Mouse (Mus musculus): ENCODE data around the gene Olfr90. TPM values are rescaled to one million over a fixed set of nuclear protein-coding genes. Genes with fewer than 3 reads are reported as not detected.
"Not testable (repeated sequence)": the region's sequence is repeated elsewhere in the genome, so short reads cannot be mapped to it uniquely, and the experiment has no call there.

Olfr90 gene
- 0.08 TPM in 1 of 2 replicates, not detected in the other for polyA plus RNA-seq (2015; fragmentation: Nextera tagmentation; extraction: Ambion mirVana)

DNA sequence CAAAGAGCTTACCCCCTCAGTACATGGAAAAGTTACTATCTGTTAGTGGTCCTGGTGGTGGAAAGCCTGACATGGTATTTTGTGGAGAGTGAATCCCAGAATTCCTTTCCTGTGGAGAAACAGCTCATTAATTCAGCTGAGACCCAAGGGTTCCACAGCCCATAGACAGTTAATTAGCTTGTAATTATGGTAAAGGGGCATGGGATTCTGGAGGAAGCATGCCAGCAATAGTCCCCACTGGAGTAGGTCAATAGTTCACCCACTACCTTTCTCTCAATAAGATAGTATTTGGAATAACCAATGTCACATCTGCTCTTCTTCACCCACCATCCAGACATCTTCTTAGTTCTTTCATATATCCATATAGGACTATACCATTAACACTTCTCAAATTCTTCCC is at the start of gene Olfr90:
TSS of gene Olfr90 (minus strand) at position 101 of the 400 bp plus-strand sequence.
- no peak within 1 kb of the TSS for H3K27ac ChIP-seq (replicated peaks)
- H3K9ac ChIP-seq, result no peak within 1 kb of the TSS
- H3K4me1 ChIP-seq (replicated peaks), result no peaks in the 10 kb centered on the region
- no peak within 1 kb of the TSS for H3K4me3 ChIP-seq
- no peak within 1 kb of the TSS for H3K4me2 ChIP-seq
- H3K36me3 ChIP-seq, result no peaks in the 10 kb centered on the region
- ATAC-seq (ENCODE audit: low FRiP score, low read depth), result no peak
- no peaks in the 10 kb centered on the region for H3K27me3 ChIP-seq
- no peaks in the 10 kb centered on the region for H3K9me3 ChIP-seq

DNA sequence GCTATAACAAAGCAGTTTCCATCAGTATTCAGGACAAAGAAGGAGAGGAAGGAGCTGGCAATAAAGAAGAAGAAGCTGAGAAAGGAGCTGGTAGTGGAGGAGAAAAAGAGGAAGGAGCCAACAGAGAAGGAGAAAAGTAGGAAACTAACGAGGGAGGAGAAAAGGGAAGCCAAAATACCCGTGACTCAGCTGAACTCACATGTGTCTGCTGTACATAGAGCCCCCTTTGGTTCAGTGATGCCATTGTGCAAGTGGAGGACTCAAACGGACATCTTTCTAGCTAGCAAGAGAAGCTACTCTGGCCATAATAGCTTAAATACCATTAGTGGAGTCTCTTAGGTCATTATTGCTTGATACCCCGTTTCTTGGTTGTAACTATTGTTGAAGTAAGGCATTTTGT is 43.1 kb upstream of the Olfr90 start:
- not testable (repeated sequence) for H3K4me2 ChIP-seq; H3K4me1 ChIP-seq (replicated peaks); H3K4me3 ChIP-seq; ATAC-seq (ENCODE audit: low FRiP score, low read depth); H3K27ac ChIP-seq (replicated peaks); H3K9ac ChIP-seq; H3K27me3 ChIP-seq; H3K36me3 ChIP-seq; H3K9me3 ChIP-seq
- WGBS, result 70% methylated on average over 4 of the region's 4 CpGs

DNA sequence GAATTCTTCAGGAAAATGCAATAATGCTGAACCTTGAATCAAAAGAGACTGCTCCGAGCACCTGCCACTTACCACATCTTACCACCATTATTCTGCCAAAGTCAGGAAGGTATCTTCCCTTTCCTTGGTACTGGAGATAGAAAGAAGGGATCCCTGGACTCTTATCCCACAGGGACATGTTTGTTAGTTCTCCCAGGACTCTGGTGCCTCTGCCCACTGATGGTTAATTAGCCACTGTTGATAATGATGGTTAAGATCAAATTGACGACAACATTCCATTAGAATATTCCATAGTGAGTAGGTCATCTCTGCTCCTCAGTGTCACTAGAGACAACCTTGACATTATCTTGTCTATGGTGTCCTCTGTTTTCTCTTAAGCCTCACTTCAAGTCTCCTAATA is 31.7 kb upstream of the Olfr90 start, which contains the start of gene Olfr92:
TSS of gene Olfr92 (minus strand) at position 101 of the 400 bp plus-strand sequence.
- WGBS, result 86% methylated on average over 2 of the region's 2 CpGs

DNA sequence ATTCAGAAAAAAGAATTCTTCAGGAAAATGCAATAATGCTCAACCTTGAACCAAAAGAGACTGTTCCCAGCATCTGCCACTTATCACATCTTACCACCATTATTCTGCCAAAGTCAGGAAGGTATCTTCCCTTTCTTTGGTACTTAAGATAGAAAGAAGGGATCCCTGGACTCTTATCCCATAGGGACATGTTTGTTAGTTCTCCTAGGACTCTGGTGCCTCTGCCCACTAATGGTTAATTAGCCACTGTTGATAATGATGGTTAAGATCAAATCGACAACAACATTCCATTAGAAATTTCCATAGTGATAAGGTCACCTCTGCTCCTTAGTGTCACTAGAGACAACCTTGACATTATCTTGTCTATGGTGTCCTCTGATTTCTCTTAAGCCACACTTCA is 9.9 kb upstream of the Olfr90 start, which contains the start of gene Olfr91:
TSS of gene Olfr91 (minus strand) at position 101 of the 400 bp plus-strand sequence.
- no peak within 1 kb of the TSS for H3K4me2 ChIP-seq
- no peak within 1 kb of the TSS for H3K9ac ChIP-seq
- ATAC-seq (ENCODE audit: low FRiP score, low read depth), result no peak
- H3K4me3 ChIP-seq, result no peak within 1 kb of the TSS
- no peaks in the 10 kb centered on the region for H3K27me3 ChIP-seq
- no peaks in the 10 kb centered on the region for H3K36me3 ChIP-seq
- H3K4me1 ChIP-seq (replicated peaks), result no peaks in the 10 kb centered on the region
- 93% methylated on average over 1 of the region's 1 CpGs for WGBS
- no peaks in the 10 kb centered on the region for H3K9me3 ChIP-seq
- no peak within 1 kb of the TSS for H3K27ac ChIP-seq (replicated peaks)

More for the DNA sequence above, 31.7 kb upstream of the Olfr90 start, which contains the start of gene Olfr92:
- Histone ChIP-seq H3K36me3 (no peaks in the 10 kb centered on the region), H3K27me3 (no peaks in the 10 kb centered on the region), H3K4me2 (no peak within 1 kb of the TSS), H3K4me3 (no peak within 1 kb of the TSS), H3K4me1 (replicated peaks) (no peaks in the 10 kb centered on the region), H3K27ac (replicated peaks) (no peak within 1 kb of the TSS), H3K9ac (no peak within 1 kb of the TSS), H3K9me3 (no peaks in the 10 kb centered on the region)
- no peak for ATAC-seq (ENCODE audit: low FRiP score, low read depth)

DNA sequence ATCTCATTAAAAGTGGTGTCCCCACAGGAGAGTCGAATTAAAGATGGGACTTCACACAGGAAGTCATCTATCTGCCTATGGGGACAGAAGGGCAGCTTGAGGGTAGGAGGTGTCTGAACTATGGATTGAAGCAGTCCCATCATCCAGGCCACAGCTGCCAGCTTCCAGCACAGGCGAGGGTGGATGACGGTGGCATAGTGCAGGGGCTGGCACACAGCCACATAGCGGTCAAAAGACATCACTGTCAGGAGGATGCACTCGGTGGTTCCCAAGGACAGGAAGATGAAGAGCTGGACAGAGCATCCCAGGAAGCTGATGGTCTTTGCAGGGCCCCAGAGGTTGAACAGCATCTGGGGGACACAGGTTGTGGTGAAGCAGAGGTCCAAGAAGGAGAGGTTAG is 5.0 kb upstream of the Olfr90 start:
- Histone ChIP-seq H3K9ac (no peak overlapping the region), H3K9me3 (no peaks in the 10 kb centered on the region), H3K4me3 (no peak overlapping the region), H3K27ac (replicated peaks) (no peak overlapping the region), H3K4me1 (replicated peaks) (no peaks in the 10 kb centered on the region), H3K36me3 (no peaks in the 10 kb centered on the region), H3K27me3 (no peaks in the 10 kb centered on the region), H3K4me2 (no peak overlapping the region)
- ATAC-seq (ENCODE audit: low FRiP score, low read depth), result no peak
- 83% methylated on average over 5 of the region's 5 CpGs for WGBS

DNA sequence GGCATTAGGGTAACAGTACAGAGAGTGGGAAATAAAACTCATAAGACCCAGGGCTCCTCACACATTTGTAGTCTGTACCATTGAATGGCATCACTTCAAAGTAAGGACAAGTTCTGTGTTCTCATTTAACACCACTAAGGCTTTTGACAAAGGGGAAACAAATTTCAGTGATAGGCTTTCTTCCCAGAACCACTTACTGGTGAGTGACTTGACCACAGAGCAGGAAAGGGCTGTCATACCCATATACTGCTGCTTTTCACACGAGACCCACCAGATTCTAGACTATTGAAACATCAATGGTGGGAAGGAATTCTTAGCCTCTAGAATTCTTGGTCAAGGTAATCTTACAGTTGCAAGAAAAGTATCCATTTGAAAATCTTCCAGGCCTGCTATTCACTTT is 3.9 kb upstream of the Olfr90 start:
- Histone ChIP-seq H3K4me1 (replicated peaks) (no peaks in the 10 kb centered on the region), H3K4me2 (no peak overlapping the region), H3K4me3 (no peak overlapping the region), H3K9ac (no peak overlapping the region), H3K27ac (replicated peaks) (no peak overlapping the region), H3K27me3 (no peaks in the 10 kb centered on the region), H3K9me3 (no peaks in the 10 kb centered on the region), H3K36me3 (no peaks in the 10 kb centered on the region)
- no peak for ATAC-seq (ENCODE audit: low FRiP score, low read depth)
- WGBS, result 78% methylated on average over 1 of the region's 1 CpGs

DNA sequence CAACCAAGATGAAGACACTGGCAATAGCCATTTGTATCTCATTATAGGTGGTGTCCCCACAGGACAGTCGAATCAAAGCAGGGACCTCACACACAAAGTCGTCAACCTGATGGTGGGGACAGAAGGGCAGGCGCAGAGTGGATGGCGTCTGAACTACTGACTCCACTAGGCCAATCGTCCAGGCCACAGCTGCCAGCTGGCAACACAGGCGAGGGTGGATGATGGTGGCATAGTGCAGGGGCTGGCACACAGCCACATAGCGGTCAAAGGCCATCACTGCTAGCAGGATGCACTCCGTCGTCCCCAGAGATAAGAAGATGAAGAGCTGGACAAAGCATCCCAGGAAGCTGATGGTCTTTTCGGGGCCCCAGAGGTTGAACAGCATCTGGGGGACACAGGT is 2.8 kb downstream of the Olfr90 start:
- Histone ChIP-seq H3K9ac (no peak overlapping the region), H3K27ac (replicated peaks) (no peak overlapping the region), H3K4me3 (no peak overlapping the region), H3K4me2 (no peak overlapping the region), H3K9me3 (no peaks in the 10 kb centered on the region), H3K27me3 (no peaks in the 10 kb centered on the region), H3K36me3 (no peaks in the 10 kb centered on the region), H3K4me1 (replicated peaks) (no peaks in the 10 kb centered on the region)
- WGBS, result 79% methylated on average over 10 of the region's 10 CpGs
- no peak for ATAC-seq (ENCODE audit: low FRiP score, low read depth)

DNA sequence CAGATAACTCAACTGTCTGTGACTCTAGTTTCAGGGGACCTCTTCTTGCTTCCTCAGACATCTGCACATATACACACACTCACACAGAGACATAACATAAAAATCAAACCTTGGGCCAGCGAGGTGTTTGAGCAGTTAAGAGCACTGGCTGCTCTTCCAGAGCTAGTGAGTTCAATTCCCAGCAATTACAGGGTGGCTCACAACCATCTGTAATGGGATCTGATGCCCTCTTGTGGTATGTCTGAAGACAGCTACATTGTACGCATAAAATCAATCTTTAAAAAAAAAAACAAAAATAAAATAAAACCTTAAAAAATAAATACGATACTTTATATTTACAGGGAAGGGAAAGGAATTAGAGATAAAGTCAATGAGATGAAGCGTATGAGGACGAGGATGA is 3.7 kb downstream of the Olfr90 start:
- ATAC-seq (ENCODE audit: low FRiP score, low read depth), result no peak
- Histone ChIP-seq H3K4me3 (no peak overlapping the region), H3K9ac (no peak overlapping the region), H3K9me3 (no peaks in the 10 kb centered on the region), H3K27ac (replicated peaks) (no peak overlapping the region), H3K4me1 (replicated peaks) (no peaks in the 10 kb centered on the region; the same call in none of the 2 replicates), H3K36me3 (no peaks in the 10 kb centered on the region), H3K4me2 (no peak overlapping the region), H3K27me3 (no peaks in the 10 kb centered on the region)
- 68% methylated on average over 5 of the region's 5 CpGs for WGBS

DNA sequence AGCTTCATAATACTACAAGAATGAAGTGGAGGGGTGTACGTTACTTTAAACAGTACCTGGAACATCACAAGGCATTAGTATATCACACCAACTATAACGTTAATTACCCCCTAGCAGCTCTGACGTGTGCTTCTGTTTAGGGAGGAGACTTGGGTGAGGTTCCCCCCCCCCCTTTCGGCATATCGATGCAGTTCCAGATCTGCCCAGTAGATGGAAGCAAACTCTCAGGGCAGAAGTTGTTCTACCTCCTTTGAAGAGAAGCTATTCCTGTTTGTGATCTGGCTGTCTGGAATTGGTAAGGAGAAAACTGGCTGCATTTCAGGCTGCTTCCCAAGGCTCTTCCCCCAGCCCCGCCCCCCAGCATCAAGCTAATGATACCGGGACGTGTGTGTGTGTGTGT is 5.0 kb downstream of the Olfr90 start:
- peak; percentile 48; the same call in 1 of the 2 replicates for ATAC-seq (ENCODE audit: low FRiP score, low read depth)
- Histone ChIP-seq H3K9ac (no peak overlapping the region), H3K4me1 (replicated peaks) (peaks cover 11% of the 10 kb centered on the region), H3K9me3 (no peaks in the 10 kb centered on the region), H3K27ac (replicated peaks) (no peak overlapping the region), H3K27me3 (no peaks in the 10 kb centered on the region), H3K4me3 (no peak overlapping the region), H3K4me2 (no peak overlapping the region), H3K36me3 (no peaks in the 10 kb centered on the region)
- 3% methylated on average over 8 of the region's 8 CpGs for WGBS

DNA sequence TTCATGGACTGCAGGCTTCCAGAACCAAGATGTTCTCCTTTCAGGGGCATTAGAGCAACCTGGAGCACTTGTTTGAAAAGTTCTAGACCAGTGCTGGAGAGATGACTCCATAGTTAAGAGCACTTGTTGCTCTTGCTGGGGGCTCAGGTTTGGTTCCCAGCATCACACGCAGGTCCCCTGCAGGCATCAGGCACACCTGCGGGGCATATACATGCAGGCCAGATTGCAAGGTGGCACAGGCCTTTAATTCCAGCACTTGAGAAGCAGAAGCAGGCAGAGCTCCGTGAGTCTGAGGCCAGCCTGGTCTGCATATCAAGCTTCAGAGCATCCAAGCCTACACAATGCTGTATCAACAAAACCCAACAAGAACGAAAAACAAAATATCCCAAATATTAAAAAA is 6.6 kb downstream of the Olfr90 start:
- no peak overlapping the region for H3K4me2 ChIP-seq
- no peaks in the 10 kb centered on the region for H3K9me3 ChIP-seq
- no peak for ATAC-seq (ENCODE audit: low FRiP score, low read depth)
- no peak overlapping the region for H3K9ac ChIP-seq
- H3K4me3 ChIP-seq, result no peak overlapping the region
- H3K27me3 ChIP-seq, result no peaks in the 10 kb centered on the region
- no peak overlapping the region for H3K27ac ChIP-seq (replicated peaks)
- no peaks in the 10 kb centered on the region for H3K36me3 ChIP-seq
- H3K4me1 ChIP-seq (replicated peaks), result peaks cover 11% of the 10 kb centered on the region
- 93% methylated on average over 4 of the region's 4 CpGs for WGBS

DNA sequence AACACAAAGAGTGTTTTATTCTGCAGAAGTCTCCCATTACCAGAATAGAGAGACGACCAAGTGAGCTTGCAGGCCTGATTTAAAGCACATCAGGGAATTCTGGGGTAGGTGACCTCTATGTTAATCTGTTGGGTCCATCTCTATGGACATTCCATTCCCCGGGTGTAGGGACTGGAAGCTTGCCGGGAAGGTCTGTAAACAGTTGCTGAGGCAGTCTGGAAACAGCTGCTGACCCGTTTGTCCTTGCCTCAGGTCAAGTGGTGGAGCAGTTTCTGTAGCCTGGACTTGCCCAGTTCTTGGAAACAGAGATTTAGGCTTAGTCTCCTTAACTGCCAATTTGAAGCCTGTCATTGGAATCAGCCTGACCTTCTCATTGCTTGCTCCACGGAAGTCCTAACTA is 8.2 kb downstream of the Olfr90 start:
- 19% methylated on average over 5 of the region's 5 CpGs for WGBS
- Histone ChIP-seq H3K9me3 (no peaks in the 10 kb centered on the region), H3K4me2 (no peak overlapping the region), H3K4me1 (replicated peaks) (peaks cover 11% of the 10 kb centered on the region), H3K27me3 (no peaks in the 10 kb centered on the region), H3K36me3 (peaks cover 15% of the 10 kb centered on the region), H3K9ac (no peak overlapping the region), H3K4me3 (no peak overlapping the region), H3K27ac (replicated peaks) (no peak overlapping the region)
- no peak for ATAC-seq (ENCODE audit: low FRiP score, low read depth)

DNA sequence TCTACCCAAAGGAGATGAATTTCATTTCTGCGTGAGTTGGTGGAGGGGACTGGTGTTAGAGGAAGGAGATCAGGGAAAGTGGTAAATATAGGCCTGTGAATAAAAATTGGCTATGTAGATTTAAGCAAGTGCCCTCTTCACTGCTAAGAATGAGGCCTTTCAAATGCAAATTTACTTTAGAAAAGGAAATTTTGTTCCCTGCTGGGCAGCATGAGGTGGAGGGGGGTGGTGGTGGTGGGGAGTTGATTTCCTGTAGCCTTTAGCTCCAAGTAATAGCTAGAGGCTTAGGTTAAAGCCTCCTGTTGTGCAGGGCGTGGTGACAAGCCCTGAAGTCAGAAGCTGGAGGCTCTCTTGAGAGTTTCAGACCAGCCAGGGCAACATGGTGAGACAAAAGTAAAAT is 9.3 kb downstream of the Olfr90 start:
- H3K4me2 ChIP-seq, result 0 out of 2 replicates have a peak overlapping the region, but pooled peaks have one; percentile 1
- peaks cover 11% of the 10 kb centered on the region for H3K4me1 ChIP-seq (replicated peaks)
- H3K4me3 ChIP-seq, result no peak overlapping the region
- H3K27ac ChIP-seq (replicated peaks), result 0 out of 2 replicates have a peak overlapping the region, but pooled peaks have one; percentile 20
- ATAC-seq (ENCODE audit: low FRiP score, low read depth), result no peak
- no peaks in the 10 kb centered on the region for H3K9me3 ChIP-seq
- no peaks in the 10 kb centered on the region for H3K27me3 ChIP-seq
- 1% methylated on average over 2 of the region's 2 CpGs for WGBS
- peaks cover 26% of the 10 kb centered on the region for H3K36me3 ChIP-seq
- H3K9ac ChIP-seq, result no peak overlapping the region

DNA sequence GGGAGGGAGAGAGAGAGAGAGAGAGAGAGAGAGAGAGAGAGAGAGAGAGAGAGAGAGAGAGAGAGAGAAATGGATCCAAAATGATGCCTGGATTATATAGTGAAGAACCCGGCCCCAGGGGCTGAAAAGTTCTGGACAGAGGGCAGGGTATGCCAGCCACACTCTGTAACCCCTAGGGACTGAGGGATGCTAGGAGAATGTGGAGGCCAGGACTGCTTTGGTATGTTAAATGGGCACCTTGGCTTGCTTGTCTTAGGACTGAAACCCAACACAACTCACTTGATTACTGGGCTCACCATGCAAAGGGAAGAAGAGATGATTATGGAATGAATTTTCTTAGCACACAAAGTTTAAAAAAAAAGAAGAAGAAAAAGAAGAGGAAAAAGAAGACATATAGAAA is 10.1 kb downstream of the Olfr90 start:
- Histone ChIP-seq H3K27ac (replicated peaks) (no peak overlapping the region), H3K27me3 (no peaks in the 10 kb centered on the region), H3K4me1 (replicated peaks) (peaks cover 11% of the 10 kb centered on the region), H3K9me3 (no peaks in the 10 kb centered on the region), H3K9ac (no peak overlapping the region), H3K4me2 (no peak overlapping the region), H3K36me3 (peaks cover 29% of the 10 kb centered on the region), H3K4me3 (no peak overlapping the region)
- no peak for ATAC-seq (ENCODE audit: low FRiP score, low read depth)
- WGBS, result 6% methylated on average over 1 of the region's 1 CpGs
